Mouse (Mus musculus): ENCODE data around the gene Tmem106a.
"Not testable (repeated sequence)": the region's sequence is repeated elsewhere in the genome, so short reads cannot be mapped to it uniquely, and the experiment has no call there.

Tmem106a gene

GRCm38 (mm10) chr11:101640857-101641709 lies 59.0 kb downstream of the Tmem106a start:
- in situ Hi-C loops (cut with MboI), result not testable (repeated sequence)
